Mouse (Mus musculus): ENCODE results near the gene Tef.

The Tef gene

DNA sequence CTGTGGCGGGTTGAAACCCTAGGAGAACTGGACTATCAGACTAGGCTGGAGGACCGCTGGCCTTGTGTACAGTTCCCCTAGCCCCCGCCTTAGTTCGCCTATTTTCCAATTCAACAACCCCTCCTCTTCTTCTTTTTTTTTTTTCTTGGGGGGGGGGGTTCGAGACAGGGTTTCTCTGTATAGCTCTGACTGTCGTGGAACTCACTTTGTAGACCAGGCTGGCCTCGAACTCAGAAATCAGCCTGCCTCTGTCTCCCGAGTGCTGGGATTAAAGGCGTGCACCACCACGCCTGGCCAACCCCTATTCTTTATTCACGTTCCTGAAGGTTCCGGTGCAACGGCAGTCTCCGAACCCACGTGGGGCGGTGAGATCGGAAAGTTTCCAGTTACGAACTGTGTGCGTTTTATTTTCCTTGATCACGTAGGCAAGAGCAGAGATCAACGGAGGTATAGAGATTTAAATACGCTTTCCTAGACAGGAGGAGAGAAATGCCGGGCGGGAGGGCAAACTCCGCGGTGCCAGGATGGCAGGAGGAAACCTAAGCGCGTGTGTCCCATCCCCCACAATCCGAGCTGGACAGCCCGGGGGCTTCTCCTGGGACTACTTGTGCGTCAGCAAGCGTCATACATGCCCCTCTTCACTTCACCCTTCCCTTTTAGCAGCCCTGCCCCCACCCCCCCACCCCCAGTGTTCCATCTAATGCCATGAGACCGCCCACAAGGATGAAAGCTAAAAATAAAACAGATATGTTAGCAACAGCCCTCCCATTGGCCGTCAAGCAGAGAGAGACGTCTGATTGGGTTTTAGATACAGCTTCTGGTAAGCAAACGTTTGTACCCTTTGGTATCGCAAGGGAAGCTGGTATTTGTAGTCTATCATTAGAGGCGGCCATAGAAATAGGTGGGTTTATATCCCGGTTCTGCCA, 57.4 kb downstream of the Tef start:
- Histone ChIP-seq H3K4me1 (replicated peaks; ENCODE audit: low read depth, low read length) (peaks cover 42% of the 10 kb centered on the region), H3K27me3 (ENCODE audit: insufficient read depth, low read length) (peaks cover 26% of the 10 kb centered on the region), H3K36me3 (ENCODE audit: insufficient read depth, low read length) (peaks cover 12% of the 10 kb centered on the region), H3K4me3 (replicated peaks; ENCODE audit: low read length) (peak overlapping the region; percentile 94), H3K9me3 (ENCODE audit: low read length) (peaks cover 10% of the 10 kb centered on the region)
- TF ChIP-seq NANOG (IDR thresholded peaks at IDR 0.05; ENCODE audit: borderline replicate concordance, low read length): no peak
- TF ChIP-seq POU5F1 (IDR thresholded peaks at IDR 0.05; ENCODE audit: borderline replicate concordance, low read length): no peak
- TF ChIP-seq CTCF (conservative IDR thresholded peaks at IDR 0.05; ENCODE audit: low read length): no peak

DNA sequence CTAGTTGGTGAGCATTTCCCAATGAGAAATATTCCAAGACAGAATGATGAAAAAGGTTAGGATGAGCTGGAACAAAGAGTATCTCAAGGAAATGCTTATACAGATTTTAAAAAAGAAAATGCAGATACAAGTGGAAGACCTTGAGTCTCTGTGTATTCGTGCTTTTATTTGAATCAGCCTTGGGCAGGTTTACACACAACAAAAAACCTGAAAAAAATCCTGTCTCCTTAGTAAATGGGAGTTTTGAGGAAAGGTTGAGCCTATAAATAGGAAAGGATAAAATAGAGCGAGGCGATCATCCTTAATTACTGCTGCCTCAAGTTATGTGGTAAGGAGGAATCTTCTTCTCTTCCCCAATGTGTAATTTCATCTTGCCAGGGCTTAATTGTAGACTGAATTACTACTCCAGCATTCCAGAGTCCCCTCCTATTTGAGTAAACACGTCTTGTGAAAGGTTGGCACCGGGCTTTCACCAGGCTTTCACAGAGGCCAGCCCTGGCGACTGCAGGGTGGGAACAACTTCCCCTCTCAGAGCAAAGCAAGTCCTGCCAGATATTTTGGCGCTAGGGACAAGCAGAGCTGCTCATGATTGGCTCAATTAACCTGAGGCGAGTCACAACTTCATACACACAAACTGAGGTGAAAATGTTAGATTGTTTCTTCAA, 58.4 kb downstream of the Tef start:
- Histone ChIP-seq H3K9me3 (ENCODE audit: low read length) (peaks cover 10% of the 10 kb centered on the region), H3K4me1 (replicated peaks; ENCODE audit: low read depth, low read length) (peaks cover 43% of the 10 kb centered on the region), H3K36me3 (ENCODE audit: insufficient read depth, low read length) (peaks cover 22% of the 10 kb centered on the region), H3K4me3 (replicated peaks; ENCODE audit: low read length) (no peak overlapping the region), H3K27me3 (ENCODE audit: insufficient read depth, low read length) (peaks cover 26% of the 10 kb centered on the region)
- TF ChIP-seq CTCF (conservative IDR thresholded peaks at IDR 0.05; ENCODE audit: low read length): no peak
- no peak for TF ChIP-seq NANOG (IDR thresholded peaks at IDR 0.05; ENCODE audit: borderline replicate concordance, low read length)
- TF ChIP-seq POU5F1 (IDR thresholded peaks at IDR 0.05; ENCODE audit: borderline replicate concordance, low read length): no peak

DNA sequence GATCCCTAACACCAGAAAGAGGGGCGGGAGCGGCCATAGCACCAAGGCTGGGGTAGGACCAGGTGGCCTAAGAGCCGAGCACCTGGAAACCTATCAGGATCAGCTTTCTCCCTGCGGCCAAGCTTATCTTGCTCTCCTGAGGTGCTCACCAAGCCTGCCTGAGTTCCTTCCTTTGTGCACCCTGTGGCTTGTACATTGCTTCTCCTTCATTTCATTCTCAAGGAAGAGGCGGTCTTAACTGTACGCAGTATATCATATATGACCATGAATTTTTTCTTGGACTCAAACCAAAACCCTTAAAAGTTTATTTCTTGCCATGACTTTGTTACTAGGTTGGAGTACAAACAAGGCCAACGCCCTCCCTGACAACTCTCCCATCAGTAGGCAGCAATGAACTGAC, 62.0 kb downstream of the Tef start:
- H3K36me3 ChIP-seq (ENCODE audit: insufficient read depth, low read length): peaks cover 59% of the 10 kb centered on the region
- TF ChIP-seq CTCF (conservative IDR thresholded peaks at IDR 0.05; ENCODE audit: low read length) (no peak), NANOG (IDR thresholded peaks at IDR 0.05; ENCODE audit: borderline replicate concordance, low read length) (no peak), POU5F1 (IDR thresholded peaks at IDR 0.05; ENCODE audit: borderline replicate concordance, low read length) (no peak)

DNA sequence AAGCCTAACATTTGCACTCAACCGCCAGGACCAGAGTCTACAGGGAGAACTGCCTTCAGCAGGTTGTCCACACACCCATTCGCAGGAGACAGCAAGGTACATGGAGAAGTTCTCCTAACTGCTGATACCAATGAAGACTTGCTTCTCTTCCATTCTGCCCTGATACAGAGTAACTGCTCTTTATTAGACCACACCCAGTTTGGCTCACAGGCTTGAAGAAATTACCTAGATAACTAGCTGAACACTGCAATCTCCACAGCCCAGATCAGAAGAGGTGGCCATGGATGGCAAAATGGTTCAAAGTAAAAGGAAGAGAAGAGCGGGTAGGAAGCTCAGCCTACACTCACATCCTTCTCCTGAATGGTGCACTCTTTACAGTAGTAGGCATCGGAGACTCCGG, 67.8 kb downstream of the Tef start:
- Histone ChIP-seq H3K4me1 (replicated peaks; ENCODE audit: low read depth, low read length) (peaks cover 75% of the 10 kb centered on the region), H3K9me3 (ENCODE audit: low read length) (no peaks in the 10 kb centered on the region)
- TF ChIP-seq NANOG (IDR thresholded peaks at IDR 0.05; ENCODE audit: borderline replicate concordance, low read length) (no peak), CTCF (conservative IDR thresholded peaks at IDR 0.05; ENCODE audit: low read length) (no peak), POU5F1 (IDR thresholded peaks at IDR 0.05; ENCODE audit: borderline replicate concordance, low read length) (no peak)

More for the DNA sequence above, 62.0 kb downstream of the Tef start:
- H3K9me3 ChIP-seq (ENCODE audit: low read length): peaks cover 10% of the 10 kb centered on the region
- H3K4me1 ChIP-seq (replicated peaks; ENCODE audit: low read depth, low read length): peaks cover 43% of the 10 kb centered on the region
- peaks cover 8% of the 10 kb centered on the region for H3K27me3 ChIP-seq (ENCODE audit: insufficient read depth, low read length)
- no peak overlapping the region for H3K4me3 ChIP-seq (replicated peaks; ENCODE audit: low read length)

DNA sequence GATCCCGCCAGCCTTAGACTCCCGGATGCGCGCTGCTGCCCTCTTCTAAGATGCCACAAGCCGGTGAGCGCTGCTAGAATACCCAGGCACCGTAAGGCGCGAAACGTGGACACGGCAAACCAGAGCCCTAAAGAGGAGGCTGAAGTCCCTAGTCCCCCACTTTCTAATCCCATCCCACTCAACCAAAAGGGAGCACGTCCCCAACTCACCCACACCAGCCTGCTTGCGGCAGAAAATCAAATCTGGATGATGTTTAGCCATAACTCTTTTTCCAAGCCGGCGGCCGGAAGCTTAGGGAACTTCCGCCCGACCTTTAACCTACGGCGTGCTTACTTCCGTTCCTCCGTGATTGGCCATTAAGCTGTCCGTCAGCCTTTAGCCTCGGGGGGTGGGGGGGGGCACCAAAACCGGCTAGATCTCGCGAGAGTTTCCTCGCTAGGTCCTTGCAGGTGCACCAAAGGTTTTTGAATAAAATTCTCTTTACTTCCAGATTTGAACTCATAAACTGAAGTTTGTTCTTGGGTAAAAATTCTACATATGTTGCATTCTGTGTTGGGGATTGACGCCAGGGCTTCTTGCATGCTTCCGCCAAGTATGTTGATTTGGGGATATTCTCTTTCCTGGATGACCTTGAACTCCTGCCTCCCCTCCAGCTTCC, 69.5 kb downstream of the Tef start, which contains the start of gene Phf5a:
Gene Phf5a (minus strand): TSS at position 308 of the 658 bp plus-strand sequence.
- no peaks in the 10 kb centered on the region for H3K27me3 ChIP-seq (ENCODE audit: insufficient read depth, low read length)
- no peak for TF ChIP-seq CTCF (conservative IDR thresholded peaks at IDR 0.05; ENCODE audit: low read length)
- TF ChIP-seq NANOG (IDR thresholded peaks at IDR 0.05; ENCODE audit: borderline replicate concordance, low read length): 0 out of 2 replicates have a peak, but pooled peaks have one; percentile 3
- no peak for TF ChIP-seq POU5F1 (IDR thresholded peaks at IDR 0.05; ENCODE audit: borderline replicate concordance, low read length)
- no peaks in the 10 kb centered on the region for H3K9me3 ChIP-seq (ENCODE audit: low read length)
- peaks cover 52% of the 10 kb centered on the region for H3K36me3 ChIP-seq (ENCODE audit: insufficient read depth, low read length)
- H3K4me3 ChIP-seq (replicated peaks; ENCODE audit: low read length): peak within 1 kb of the TSS; percentile 100
- peaks cover 68% of the 10 kb centered on the region for H3K4me1 ChIP-seq (replicated peaks; ENCODE audit: low read depth, low read length)

More for the DNA sequence above, 67.8 kb downstream of the Tef start:
- H3K4me3 ChIP-seq (replicated peaks; ENCODE audit: low read length): 0 out of 2 replicates have a peak overlapping the region, but pooled peaks have one; percentile 100
- H3K36me3 ChIP-seq (ENCODE audit: insufficient read depth, low read length): peaks cover 63% of the 10 kb centered on the region
- no peaks in the 10 kb centered on the region for H3K27me3 ChIP-seq (ENCODE audit: insufficient read depth, low read length)

DNA sequence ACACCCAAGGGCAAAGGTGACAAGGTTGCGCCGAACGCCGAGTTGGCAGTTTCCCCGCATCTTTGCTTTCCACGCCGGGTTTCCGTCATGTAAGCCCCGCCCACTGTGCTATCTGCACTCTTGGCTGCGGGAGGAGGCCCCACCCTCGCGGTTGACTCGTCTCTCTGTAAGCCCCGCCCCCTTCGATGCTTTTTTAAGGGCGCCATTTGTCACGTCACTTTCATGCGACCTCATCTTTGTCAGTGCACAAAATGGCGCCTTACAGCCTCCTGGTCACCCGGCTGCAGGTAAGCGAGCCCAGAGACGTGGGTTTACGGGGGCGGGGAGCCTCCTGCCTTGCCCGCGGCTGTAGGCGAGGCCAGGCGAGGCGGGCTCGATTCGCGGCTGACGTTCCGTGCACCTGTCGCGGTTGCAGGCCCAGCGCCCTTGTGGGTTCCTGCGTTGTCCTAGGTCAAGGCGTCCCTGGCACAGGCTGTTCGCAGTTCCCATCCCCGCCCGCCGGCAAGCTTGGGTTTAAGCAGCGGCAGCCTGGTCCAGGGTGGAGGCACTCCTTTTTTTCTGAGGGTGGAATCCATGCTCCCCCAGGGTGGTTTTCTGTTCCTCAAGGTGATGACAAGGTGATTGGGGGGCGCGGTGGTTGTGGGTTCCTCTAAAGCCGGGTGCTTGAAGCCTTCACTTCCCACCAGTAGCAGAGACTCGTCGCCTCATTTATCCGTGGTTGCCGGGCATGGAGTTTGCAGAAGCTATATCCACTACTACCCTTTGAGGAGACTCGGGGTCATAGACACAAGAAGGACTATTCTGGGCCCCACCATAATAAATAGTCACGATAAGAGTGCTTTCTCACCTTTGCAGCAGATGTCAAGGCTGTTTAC, 70.3 kb downstream of the Tef start, which contains the start of gene Aco2:
Gene Aco2 (plus strand): TSS at position 48 of the 875 bp plus-strand sequence.
- no peaks in the 10 kb centered on the region for H3K9me3 ChIP-seq (ENCODE audit: low read length)
- H3K4me1 ChIP-seq (replicated peaks; ENCODE audit: low read depth, low read length): peaks cover 68% of the 10 kb centered on the region
- peak within 1 kb of the TSS; percentile 100 for H3K4me3 ChIP-seq (replicated peaks; ENCODE audit: low read length)
- H3K27me3 ChIP-seq (ENCODE audit: insufficient read depth, low read length): no peaks in the 10 kb centered on the region
- peaks cover 51% of the 10 kb centered on the region for H3K36me3 ChIP-seq (ENCODE audit: insufficient read depth, low read length)
- TF ChIP-seq CTCF (conservative IDR thresholded peaks at IDR 0.05; ENCODE audit: low read length): no peak
- TF ChIP-seq NANOG (IDR thresholded peaks at IDR 0.05; ENCODE audit: borderline replicate concordance, low read length): no peak
- TF ChIP-seq POU5F1 (IDR thresholded peaks at IDR 0.05; ENCODE audit: borderline replicate concordance, low read length): no peak
